Mouse (Mus musculus) forebrain, embryonic 13.5 days (tissue): ENCODE data around the gene Pax7. TPM values are rescaled to one million over a fixed set of nuclear protein-coding genes. Genes with fewer than 3 reads are reported as not detected.

ENCODE experiments used
- ATAC-seq: fragments of 200-750 bp; cut with Nextera tagmentation; 2 replicates; pipeline ENCODE4 v1.8.0; 2017
- H3K27ac ChIP-seq: fragments of 300-500 bp; sonication (generic); 2 replicates; pipeline ENCODE4 v1.5.1; 2015; ENCODE audit warnings: inconsistent platforms, mild to moderate bottlenecking, moderate library complexity
- H3K27me3 ChIP-seq: fragments of 300-500 bp; sonication (generic); 2 replicates; pipeline ENCODE4 v1.6.1; 2015; ENCODE audit warnings: mild to moderate bottlenecking, inconsistent platforms
- H3K36me3 ChIP-seq: fragments of 300-500 bp; sonication (generic); 2 replicates; pipeline ENCODE4 v1.6.1; 2015; ENCODE audit warnings: mild to moderate bottlenecking, inconsistent platforms; ENCODE audit not compliant: poor library complexity, severe bottlenecking
- H3K4me1 ChIP-seq: fragments of 300-500 bp; sonication (generic); 2 replicates; pipeline ENCODE4 v1.6.1; 2015; ENCODE audit warnings: inconsistent platforms
- H3K4me2 ChIP-seq: fragments of 300-500 bp; sonication (generic); 2 replicates; pipeline ENCODE4 v1.6.1; 2015; ENCODE audit warnings: inconsistent platforms, mild to moderate bottlenecking, moderate library complexity
- H3K4me3 ChIP-seq: fragments of 300-500 bp; sonication (generic); 2 replicates; pipeline ENCODE4 v1.5.1; 2015; ENCODE audit warnings: mild to moderate bottlenecking, inconsistent platforms
- H3K9ac ChIP-seq: fragments of 300-500 bp; sonication (generic); 2 replicates; pipeline ENCODE4 v1.6.1; 2015; ENCODE audit warnings: mild to moderate bottlenecking, inconsistent platforms
- H3K9me3 ChIP-seq: fragments of 300-500 bp; sonication (generic); replicated peaks from 2 replicates; pipeline ENCODE4 v1.6.1; 2016; ENCODE audit warnings: inconsistent platforms
- WGBS: fragments of 180-500 bp; shearing (Covaris S2); methylation state at CpG from one replicate; pipeline ENCODE4 v1.1.7; 2015; 5-methylcytosine and 5-hydroxymethylcytosine counted together
- polyA plus RNA-seq: library from polyadenylated mRNA; unstranded; fragments of >200 nt; fragmentation: Nextera tagmentation; extraction: Ambion mirVana; gene quantifications from 2 replicates; pipeline ENCODE4 v1.2.1, GENCODE M21; 2015

The Pax7 gene
- polyA plus RNA-seq, 1 experiment from 2014 or later: 0.04 TPM

DNA sequence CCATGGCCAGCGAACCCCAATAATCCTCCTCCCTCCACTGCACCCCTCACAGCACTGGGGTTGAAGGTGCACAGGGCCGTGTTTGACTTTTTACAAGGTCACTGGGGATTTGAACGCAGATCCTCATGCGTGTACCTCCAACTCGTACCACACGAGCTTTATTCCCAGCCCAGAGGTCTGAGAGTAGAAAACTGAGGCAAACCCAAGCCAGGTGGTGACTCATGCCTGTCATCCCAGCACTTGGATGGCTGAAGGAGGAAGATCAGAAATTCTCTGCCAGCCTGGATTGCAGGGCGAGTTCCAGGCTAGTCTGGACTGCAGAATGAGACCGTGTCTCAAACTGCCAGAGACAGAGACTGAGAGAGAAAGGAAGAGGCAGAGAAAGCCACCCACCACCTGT lies 28.4 kb downstream of the Pax7 start:
- Histone ChIP-seq H3K36me3 (no peaks in the 10 kb centered on the region), H3K4me2 (no peak overlapping the region), H3K27ac (no peak overlapping the region), H3K9ac (no peak overlapping the region), H3K27me3 (peaks cover 68% of the 10 kb centered on the region), H3K4me1 (peaks cover 38% of the 10 kb centered on the region), H3K9me3 (no peaks in the 10 kb centered on the region), H3K4me3 (no peak overlapping the region)
- WGBS: 79% methylated on average over 8 of the region's 8 CpGs
- no peak for ATAC-seq

DNA sequence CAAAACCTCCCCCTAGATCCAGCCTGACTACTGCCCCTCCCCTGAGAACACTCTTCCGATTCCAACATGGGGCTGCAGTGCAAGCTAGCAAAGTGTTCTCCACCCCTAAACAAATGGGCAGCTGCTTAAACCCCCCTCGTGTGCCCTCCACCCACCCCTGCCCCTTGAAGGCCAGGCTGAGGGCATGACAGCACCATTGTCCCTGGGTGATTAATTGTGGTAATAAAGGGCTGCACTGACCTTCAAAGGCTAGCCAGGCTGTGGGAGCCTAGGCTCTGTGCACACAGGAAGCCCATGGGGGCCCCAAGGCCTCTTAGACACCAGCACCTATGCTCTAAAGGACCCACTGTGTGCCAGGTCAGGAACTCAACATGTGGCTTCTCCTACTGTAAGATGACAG lies 29.3 kb downstream of the Pax7 start:
- peaks cover 29% of the 10 kb centered on the region for H3K4me1 ChIP-seq
- ATAC-seq: no peak
- no peak overlapping the region for H3K4me3 ChIP-seq
- no peak overlapping the region for H3K27ac ChIP-seq
- no peaks in the 10 kb centered on the region for H3K36me3 ChIP-seq
- H3K9me3 ChIP-seq: no peaks in the 10 kb centered on the region
- peaks cover 70% of the 10 kb centered on the region for H3K27me3 ChIP-seq
- no peak overlapping the region for H3K4me2 ChIP-seq
- no peak overlapping the region for H3K9ac ChIP-seq
- WGBS: 9% methylated on average over 2 of the region's 2 CpGs

DNA sequence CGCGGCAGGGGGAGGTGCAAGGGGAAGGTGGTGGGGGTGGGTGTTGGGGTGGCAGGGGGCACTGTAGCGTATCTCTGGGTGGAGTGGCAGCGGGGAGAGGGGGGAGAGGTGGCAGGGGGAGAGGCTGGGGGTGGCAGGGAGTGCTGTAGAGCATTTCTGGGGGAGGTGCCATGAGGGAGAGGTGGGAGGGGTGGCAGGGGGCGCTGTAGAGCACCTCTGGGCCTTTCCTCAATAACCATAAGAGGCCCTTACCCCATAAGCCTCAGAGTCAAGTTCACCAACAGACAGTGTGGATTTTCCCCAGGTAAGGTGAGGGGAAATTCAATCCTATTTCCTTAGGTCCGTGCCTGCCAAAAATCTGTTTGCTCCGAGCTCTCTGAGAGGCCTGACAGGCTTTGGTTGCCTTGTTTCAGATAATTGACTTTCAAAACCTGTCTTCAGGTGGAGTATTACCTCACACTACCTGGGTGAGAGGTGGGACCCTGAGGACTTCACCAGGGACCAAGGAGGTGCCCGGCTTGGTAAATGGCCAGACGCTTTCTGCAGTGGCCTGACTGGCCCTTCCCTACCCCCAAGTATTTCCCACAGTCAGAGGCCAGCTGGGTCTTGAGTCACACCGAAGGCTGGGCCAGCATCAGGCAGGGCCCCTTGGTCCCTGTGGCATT lies 33.8 kb downstream of the Pax7 start:
- no peak overlapping the region for H3K4me2 ChIP-seq
- no peak overlapping the region for H3K4me3 ChIP-seq
- no peak overlapping the region for H3K9ac ChIP-seq
- H3K4me1 ChIP-seq: 0 out of 2 replicates have a peak, but pooled peaks cover 8% of the 10 kb centered on the region
- no peaks in the 10 kb centered on the region for H3K9me3 ChIP-seq
- H3K27me3 ChIP-seq: peaks cover 80% of the 10 kb centered on the region
- no peak for ATAC-seq
- H3K36me3 ChIP-seq: no peaks in the 10 kb centered on the region
- no peak overlapping the region for H3K27ac ChIP-seq
- 69% methylated on average over 10 of the region's 10 CpGs for WGBS

DNA sequence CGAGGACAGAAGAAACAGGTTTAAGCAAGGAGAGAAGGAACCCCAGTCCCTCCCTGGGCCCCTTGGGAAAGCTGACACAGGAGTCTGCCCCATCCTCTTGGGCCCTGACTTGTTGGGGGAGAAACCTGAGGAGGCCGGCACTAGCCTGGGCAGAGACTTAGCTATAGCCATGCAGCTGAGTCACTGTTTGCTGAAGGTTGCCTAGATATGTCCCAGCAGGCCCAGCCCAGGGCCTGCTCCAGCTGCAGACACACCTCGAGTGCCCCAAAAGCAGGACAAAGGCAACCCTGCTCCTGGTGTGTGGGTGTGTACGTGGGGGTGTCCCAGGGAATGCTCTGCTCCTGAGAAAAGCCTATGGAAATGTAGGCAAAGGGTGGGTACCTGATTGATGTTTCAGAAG lies 36.0 kb downstream of the Pax7 start:
- WGBS: 61% methylated on average over 4 of the region's 4 CpGs

DNA sequence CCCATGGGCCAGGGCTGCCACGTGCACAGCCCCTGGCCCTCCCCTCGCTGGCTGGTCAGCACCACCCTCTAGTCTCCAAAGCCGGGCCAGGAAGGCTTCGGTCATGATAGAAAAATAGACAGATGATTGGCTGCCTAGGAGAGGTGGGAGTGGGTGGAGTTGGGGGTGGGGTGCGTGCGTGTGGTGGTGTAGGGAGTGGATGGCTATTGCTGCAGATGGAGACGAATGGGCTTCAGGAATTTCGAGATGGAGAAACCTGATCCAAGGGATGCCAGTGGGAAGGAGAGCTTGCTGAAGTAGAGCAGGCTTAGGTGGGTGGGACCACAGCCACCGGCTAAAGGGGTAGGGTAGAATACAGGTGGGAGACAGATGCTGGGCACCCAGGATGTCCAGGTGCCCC lies 37.2 kb downstream of the Pax7 start:
- no peak for ATAC-seq
- Histone ChIP-seq H3K4me3 (no peak overlapping the region), H3K27me3 (peaks cover 62% of the 10 kb centered on the region), H3K4me1 (0 out of 2 replicates have a peak, but pooled peaks cover 11% of the 10 kb centered on the region), H3K4me2 (no peak overlapping the region), H3K9ac (no peak overlapping the region), H3K9me3 (no peaks in the 10 kb centered on the region), H3K36me3 (no peaks in the 10 kb centered on the region), H3K27ac (no peak overlapping the region)
- 36% methylated on average over 9 of the region's 9 CpGs for WGBS

More for the DNA sequence above, 36.0 kb downstream of the Pax7 start:
- Histone ChIP-seq H3K4me3 (no peak overlapping the region), H3K27ac (no peak overlapping the region), H3K4me1 (0 out of 2 replicates have a peak, but pooled peaks cover 8% of the 10 kb centered on the region), H3K9me3 (no peaks in the 10 kb centered on the region), H3K9ac (no peak overlapping the region), H3K27me3 (peaks cover 70% of the 10 kb centered on the region), H3K36me3 (no peaks in the 10 kb centered on the region), H3K4me2 (no peak overlapping the region)
- ATAC-seq: no peak

DNA sequence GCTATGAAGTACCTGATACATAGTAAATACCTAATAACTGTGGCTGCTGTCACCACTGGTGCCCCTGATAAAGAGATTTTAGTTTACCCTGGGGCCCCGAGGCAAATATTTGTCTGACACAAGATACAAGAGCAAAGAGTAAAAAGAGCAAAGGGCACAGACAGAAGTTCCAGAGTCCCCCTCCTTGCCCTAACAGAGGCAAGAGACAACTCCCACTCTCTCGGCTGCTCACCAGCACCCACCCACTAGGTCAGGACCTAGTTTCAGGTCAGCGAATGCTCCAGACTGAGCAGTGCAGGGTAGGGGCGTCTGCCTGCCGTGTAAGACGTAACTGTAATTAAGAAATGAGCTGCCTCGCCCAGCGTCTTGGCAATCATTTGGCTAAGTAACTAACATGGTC lies 42.2 kb downstream of the Pax7 start:
- Histone ChIP-seq H3K27me3 (peaks cover 58% of the 10 kb centered on the region), H3K36me3 (no peaks in the 10 kb centered on the region), H3K9me3 (no peaks in the 10 kb centered on the region), H3K4me2 (no peak overlapping the region), H3K27ac (no peak overlapping the region), H3K4me3 (no peak overlapping the region), H3K4me1 (0 out of 2 replicates have a peak, but pooled peaks cover 5% of the 10 kb centered on the region), H3K9ac (no peak overlapping the region)
- ATAC-seq: no peak
- 51% methylated on average over 8 of the region's 8 CpGs for WGBS

DNA sequence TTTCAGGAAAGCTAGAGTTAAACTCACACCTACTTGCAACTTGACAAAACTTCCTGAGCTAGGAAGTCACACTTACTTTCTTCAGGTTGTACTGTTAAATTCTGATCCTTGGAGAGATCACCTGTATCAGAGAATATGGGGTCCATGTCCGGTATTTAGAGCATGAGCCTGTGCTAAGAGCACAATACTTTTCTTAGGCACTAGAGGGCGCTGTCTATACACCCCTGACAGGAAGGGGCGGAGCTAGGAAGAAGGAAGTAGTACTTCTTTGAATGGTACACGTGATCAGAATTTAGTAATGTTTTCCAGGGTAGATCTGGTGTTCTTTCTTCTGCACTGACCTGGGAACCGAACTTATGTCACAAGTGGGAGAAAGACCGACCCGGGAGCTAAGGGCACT lies 43.6 kb downstream of the Pax7 start:
- no peaks in the 10 kb centered on the region for H3K9me3 ChIP-seq
- WGBS: 76% methylated on average over 7 of the region's 7 CpGs
- H3K27me3 ChIP-seq: peaks cover 52% of the 10 kb centered on the region

DNA sequence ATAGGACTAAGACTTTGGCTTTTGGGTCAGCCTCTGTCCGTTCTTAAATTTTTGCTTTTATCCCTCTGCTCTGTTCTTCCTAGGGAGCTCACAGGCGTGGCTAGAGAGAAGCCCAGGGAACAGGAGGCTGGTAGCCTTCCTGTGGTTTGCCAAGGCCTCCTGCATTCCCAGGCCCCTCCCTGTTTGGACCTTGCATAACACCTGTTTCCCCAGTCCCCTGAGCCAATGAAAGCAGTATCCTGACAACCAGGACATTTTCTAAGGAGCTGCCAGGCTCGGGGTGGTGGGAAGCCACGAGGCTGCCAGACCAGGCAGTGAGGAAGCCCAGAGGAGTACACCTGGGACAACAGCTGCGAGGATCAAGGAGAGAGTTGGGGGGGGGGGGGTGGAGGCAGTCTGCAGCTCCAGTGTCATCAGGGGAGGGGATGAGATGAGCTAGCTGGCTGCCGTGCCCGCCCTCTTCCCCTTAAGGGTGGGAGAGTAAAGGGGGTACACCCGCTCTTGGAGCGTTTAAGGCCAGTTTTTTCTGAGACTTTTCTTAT lies 50.3 kb downstream of the Pax7 start:
- 60% methylated on average over 9 of the region's 9 CpGs for WGBS
- H3K4me1 ChIP-seq: no peaks in the 10 kb centered on the region
- no peak overlapping the region for H3K9ac ChIP-seq
- H3K9me3 ChIP-seq: no peaks in the 10 kb centered on the region
- no peak overlapping the region for H3K4me2 ChIP-seq
- no peak overlapping the region for H3K27ac ChIP-seq
- H3K36me3 ChIP-seq: no peaks in the 10 kb centered on the region
- H3K4me3 ChIP-seq: no peak overlapping the region
- no peak for ATAC-seq
- peaks cover 27% of the 10 kb centered on the region; the same call in 1 of the 2 replicates for H3K27me3 ChIP-seq

More for the DNA sequence above, 43.6 kb downstream of the Pax7 start:
- Histone ChIP-seq H3K4me3 (no peak overlapping the region), H3K4me1 (0 out of 2 replicates have a peak, but pooled peaks cover 3% of the 10 kb centered on the region), H3K9ac (no peak overlapping the region), H3K4me2 (no peak overlapping the region), H3K36me3 (no peaks in the 10 kb centered on the region), H3K27ac (no peak overlapping the region)
- no peak for ATAC-seq

DNA sequence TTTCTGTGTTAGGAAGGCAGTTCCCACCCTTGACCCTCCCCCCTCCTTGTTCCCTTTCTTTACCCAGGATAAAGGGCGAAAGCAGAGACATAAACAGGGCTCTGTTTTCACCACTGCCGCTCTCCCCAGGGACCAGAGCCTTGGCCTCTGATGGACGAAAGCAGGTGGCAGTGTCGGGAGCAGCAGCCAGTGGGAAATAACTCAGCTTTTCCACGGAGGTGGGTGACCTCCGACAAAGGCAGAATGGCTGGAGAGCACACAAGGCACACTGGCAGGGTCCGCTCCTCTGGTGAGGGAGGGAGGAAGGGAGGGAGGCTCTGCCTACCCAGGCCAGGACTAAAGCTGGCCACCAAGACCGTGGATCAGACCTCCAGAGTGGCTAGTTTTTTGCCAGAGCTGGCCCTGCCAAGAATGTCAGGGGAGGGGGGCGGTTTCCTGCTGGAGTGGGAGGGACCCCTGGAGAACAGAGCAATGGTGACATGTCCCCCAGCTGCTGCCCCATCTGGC lies 62.1 kb downstream of the Pax7 start:
- ATAC-seq: no peak

DNA sequence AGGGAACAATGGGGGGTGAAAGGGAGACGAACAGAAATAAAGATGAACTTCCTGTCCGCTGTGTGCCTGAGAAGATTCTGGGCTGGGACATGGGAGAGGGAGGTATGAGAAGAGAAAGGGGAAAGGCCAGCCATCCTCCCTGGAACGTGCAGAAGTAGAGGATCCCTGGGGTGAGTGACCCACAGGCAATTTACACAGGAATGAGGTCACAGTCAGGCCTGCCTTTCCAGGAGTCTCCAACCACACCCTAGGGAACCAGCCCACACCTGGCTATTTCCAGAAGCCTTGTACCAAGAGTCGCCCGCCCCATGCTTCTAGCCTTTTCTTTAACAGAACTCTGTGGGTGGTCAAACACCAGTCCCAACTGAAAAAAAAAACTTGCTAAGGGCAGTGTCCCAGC lies 65.5 kb downstream of the Pax7 start:
- H3K4me2 ChIP-seq: no peak overlapping the region
- no peak for ATAC-seq
- no peaks in the 10 kb centered on the region for H3K9me3 ChIP-seq
- H3K9ac ChIP-seq: no peak overlapping the region
- H3K27ac ChIP-seq: no peak overlapping the region
- H3K4me3 ChIP-seq: no peak overlapping the region
- no peaks in the 10 kb centered on the region for H3K36me3 ChIP-seq
- H3K27me3 ChIP-seq: peaks cover 69% of the 10 kb centered on the region
- peaks cover 24% of the 10 kb centered on the region for H3K4me1 ChIP-seq
- WGBS: 34% methylated on average over 5 of the region's 5 CpGs

More for the DNA sequence above, 62.1 kb downstream of the Pax7 start:
- H3K9me3 ChIP-seq: no peaks in the 10 kb centered on the region
- WGBS: 5% methylated on average over 9 of the region's 9 CpGs
- no peak overlapping the region for H3K4me3 ChIP-seq
- no peak overlapping the region; the same call in 1 of the 2 replicates for H3K9ac ChIP-seq
- no peaks in the 10 kb centered on the region for H3K36me3 ChIP-seq
- H3K27me3 ChIP-seq: peaks cover 56% of the 10 kb centered on the region
- H3K27ac ChIP-seq: no peak overlapping the region
- peak overlapping the region; percentile 27; the same call in 1 of the 2 replicates for H3K4me2 ChIP-seq
- peaks cover 21% of the 10 kb centered on the region for H3K4me1 ChIP-seq

DNA sequence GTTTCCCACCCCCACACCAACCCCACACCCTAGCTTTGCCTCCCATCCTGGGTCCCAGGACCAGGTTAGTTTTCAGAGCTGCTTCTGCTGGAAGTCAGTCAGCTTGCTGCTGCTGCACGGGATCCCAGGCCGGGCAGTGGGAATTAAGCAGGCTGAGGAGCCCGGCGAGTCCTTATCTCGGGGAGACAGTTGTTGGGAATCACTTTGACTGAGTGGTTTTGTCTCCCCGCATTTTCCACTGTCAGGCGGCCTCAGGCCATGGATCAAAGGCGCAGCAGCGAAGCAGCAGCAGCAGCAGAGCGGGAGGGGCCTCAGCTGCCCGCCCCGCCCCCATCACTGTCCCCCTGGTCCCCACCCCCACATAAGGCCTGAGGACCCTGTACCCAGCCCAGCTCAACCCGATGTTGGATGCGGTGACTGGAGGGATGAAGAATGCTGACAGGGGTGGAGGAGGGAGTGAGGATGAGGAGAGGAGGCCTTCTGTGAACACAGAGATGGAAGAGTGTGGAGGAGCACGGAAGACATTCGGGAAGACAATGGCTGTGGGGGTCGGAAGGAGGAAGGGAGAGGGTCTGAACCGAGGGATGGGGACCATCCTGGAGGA lies 66.1 kb downstream of the Pax7 start:
- Histone ChIP-seq H3K27me3 (peaks cover 70% of the 10 kb centered on the region), H3K9ac (no peak overlapping the region), H3K4me2 (no peak overlapping the region), H3K4me3 (no peak overlapping the region), H3K4me1 (peaks cover 30% of the 10 kb centered on the region), H3K9me3 (no peaks in the 10 kb centered on the region), H3K36me3 (no peaks in the 10 kb centered on the region), H3K27ac (no peak overlapping the region)
- ATAC-seq: no peak
- 4% methylated on average over 18 of the region's 18 CpGs for WGBS

DNA sequence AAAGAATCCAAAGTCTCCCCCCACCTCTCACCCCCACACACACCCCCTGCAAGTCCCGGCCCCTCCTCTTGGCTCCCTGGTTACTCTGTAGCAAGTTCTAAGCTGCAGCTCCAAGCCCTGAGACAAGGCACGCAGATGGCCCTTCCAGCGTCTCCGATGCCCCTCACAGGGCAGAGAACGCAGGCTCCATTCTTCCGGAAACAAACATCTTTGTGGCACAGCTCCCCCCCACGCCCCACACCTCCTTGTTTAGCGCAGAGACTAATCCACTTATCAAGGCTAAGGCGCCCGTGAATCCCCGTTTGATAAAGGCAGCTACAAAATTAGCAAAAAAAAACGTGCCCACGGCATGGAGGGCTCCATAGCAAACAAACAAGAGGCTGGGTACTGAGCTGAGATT lies 71.4 kb downstream of the Pax7 start:
- WGBS: under 1% methylated on average over 13 of the region's 13 CpGs
- Histone ChIP-seq H3K9ac (no peak overlapping the region), H3K4me1 (peaks cover 59% of the 10 kb centered on the region), H3K27me3 (peaks cover 32% of the 10 kb centered on the region), H3K4me2 (peak overlapping the region; percentile 26; the same call in 1 of the 2 replicates), H3K36me3 (no peaks in the 10 kb centered on the region), H3K4me3 (no peak overlapping the region), H3K27ac (no peak overlapping the region), H3K9me3 (no peaks in the 10 kb centered on the region)
- ATAC-seq: no peak
